Mouse (Mus musculus): Measurements from ENCODE around the gene Zbtb39. TPM values are rescaled to one million over a fixed set of nuclear protein-coding genes. Genes with fewer than 3 reads are reported as not detected.
"Not testable (repeated sequence)": the region's sequence is repeated elsewhere in the genome, so short reads cannot be mapped to it uniquely, and the experiment has no call there.

Gene Zbtb39
- polyA plus RNA-seq, 1 experiment from 2014 or later, result 7.6 TPM

- 76% methylated on average over 9 of the region's 9 CpGs for WGBS
- no peak for ATAC-seq (ENCODE audit: low FRiP score)
Measured at GRCm38 (mm10) chr10:127759181-127760110, 20.1 kb downstream of the Zbtb39 start, which contains the start of the genes Rdh1 and Rdh16f1. Gene Rdh1 (plus strand): TSS chr10:127759721. Gene Rdh16f1 (plus strand): TSS chr10:127759787.

GRCm38 (mm10) chr10:127762926-127763325, 23.6 kb downstream of the Zbtb39 start:
- not testable (repeated sequence) for H3K27me3 ChIP-seq (ENCODE audit: control insufficient read depth, insufficient read depth, low read length); H3K27ac ChIP-seq (ENCODE audit: low read depth, low read length); H3K9ac ChIP-seq (ENCODE audit: low read length); H3K4me1 ChIP-seq (ENCODE audit: control insufficient read depth, insufficient read depth, low read length); H3K4me3 ChIP-seq (ENCODE audit: low read depth, low read length); DNase-seq (ENCODE audit: low spot score, missing footprints); H3K9me3 ChIP-seq (ENCODE audit: control insufficient read depth, low read length); H3K36me3 ChIP-seq (ENCODE audit: control insufficient read depth, insufficient read depth, low read length); H3K4me2 ChIP-seq; ATAC-seq (ENCODE audit: low FRiP score)
- WGBS, result 89% methylated on average over 10 of the region's 10 CpGs

More at GRCm38 (mm10) chr10:127759181-127760110, 20.1 kb downstream of the Zbtb39 start, which contains the start of the genes Rdh1 and Rdh16f1:
- H3K36me3 ChIP-seq (ENCODE audit: control insufficient read depth, insufficient read depth, low read length), result no peaks in the 10 kb centered on the region
- no peaks in the 10 kb centered on the region for H3K27me3 ChIP-seq (ENCODE audit: control insufficient read depth, insufficient read depth, low read length)
- DNase-seq (ENCODE audit: low spot score, missing footprints), result no peak
- H3K4me1 ChIP-seq (ENCODE audit: control insufficient read depth, insufficient read depth, low read length), result no peaks in the 10 kb centered on the region
- no peak within 1 kb of the TSS for H3K4me3 ChIP-seq (ENCODE audit: low read depth, low read length)
- no peak within 1 kb of the TSS for H3K9ac ChIP-seq (ENCODE audit: low read length)
- no peak within 1 kb of the TSS for H3K27ac ChIP-seq (ENCODE audit: low read depth, low read length)
- no peaks in the 10 kb centered on the region for H3K9me3 ChIP-seq (ENCODE audit: control insufficient read depth, low read length)
- no peak within 1 kb of the TSS for H3K4me2 ChIP-seq

- H3K9ac ChIP-seq (ENCODE audit: low read length), result no peak overlapping the region
- H3K36me3 ChIP-seq (ENCODE audit: control insufficient read depth, insufficient read depth, low read length), result no peaks in the 10 kb centered on the region
- H3K4me3 ChIP-seq (ENCODE audit: low read depth, low read length), result no peak overlapping the region
- WGBS, result 71% methylated on average over 12 of the region's 12 CpGs
- no peak overlapping the region for H3K27ac ChIP-seq (ENCODE audit: low read depth, low read length)
- DNase-seq (ENCODE audit: low spot score, missing footprints) (no peak), ATAC-seq (ENCODE audit: low FRiP score) (no peak)
- H3K4me2 ChIP-seq, result no peak overlapping the region
- no peaks in the 10 kb centered on the region for H3K4me1 ChIP-seq (ENCODE audit: control insufficient read depth, insufficient read depth, low read length)
- no peaks in the 10 kb centered on the region for H3K9me3 ChIP-seq (ENCODE audit: control insufficient read depth, low read length)
- no peaks in the 10 kb centered on the region for H3K27me3 ChIP-seq (ENCODE audit: control insufficient read depth, insufficient read depth, low read length)
Measured at GRCm38 (mm10) chr10:127763914-127764680, 24.8 kb downstream of the Zbtb39 start.

- no peak overlapping the region for H3K27ac ChIP-seq (ENCODE audit: low read depth, low read length)
- WGBS, result 83% methylated on average over 1 of the region's 1 CpGs
- H3K9me3 ChIP-seq (ENCODE audit: control insufficient read depth, low read length), result no peaks in the 10 kb centered on the region
- ATAC-seq (ENCODE audit: low FRiP score) (no peak), DNase-seq (ENCODE audit: low spot score, missing footprints) (no peak)
- H3K36me3 ChIP-seq (ENCODE audit: control insufficient read depth, insufficient read depth, low read length), result no peaks in the 10 kb centered on the region
- H3K27me3 ChIP-seq (ENCODE audit: control insufficient read depth, insufficient read depth, low read length), result no peaks in the 10 kb centered on the region
- no peaks in the 10 kb centered on the region for H3K4me1 ChIP-seq (ENCODE audit: control insufficient read depth, insufficient read depth, low read length)
- no peak overlapping the region for H3K4me2 ChIP-seq
- no peak overlapping the region for H3K9ac ChIP-seq (ENCODE audit: low read length)
- H3K4me3 ChIP-seq (ENCODE audit: low read depth, low read length), result no peak overlapping the region
Measured at GRCm38 (mm10) chr10:127766564-127766963, 27.2 kb downstream of the Zbtb39 start.

GRCm38 (mm10) chr10:127776011-127776410, 36.7 kb downstream of the Zbtb39 start, which contains the start of gene Rdh9:
Gene Rdh9 (plus strand): TSS chr10:127776386.
- no peak within 1 kb of the TSS for H3K9ac ChIP-seq (ENCODE audit: low read length)
- no peaks in the 10 kb centered on the region for H3K27me3 ChIP-seq (ENCODE audit: control insufficient read depth, insufficient read depth, low read length)
- 79% methylated on average over 2 of the region's 2 CpGs for WGBS
- H3K27ac ChIP-seq (ENCODE audit: low read depth, low read length), result no peak within 1 kb of the TSS
- H3K4me3 ChIP-seq (ENCODE audit: low read depth, low read length), result no peak within 1 kb of the TSS
- H3K36me3 ChIP-seq (ENCODE audit: control insufficient read depth, insufficient read depth, low read length), result no peaks in the 10 kb centered on the region
- no peak for ATAC-seq (ENCODE audit: low FRiP score)
- H3K4me1 ChIP-seq (ENCODE audit: control insufficient read depth, insufficient read depth, low read length), result no peaks in the 10 kb centered on the region
- no peak within 1 kb of the TSS for H3K4me2 ChIP-seq
- H3K9me3 ChIP-seq (ENCODE audit: control insufficient read depth, low read length), result no peaks in the 10 kb centered on the region
- no peak for DNase-seq (ENCODE audit: low spot score, missing footprints)

GRCm38 (mm10) chr10:127782321-127782720, 43.0 kb downstream of the Zbtb39 start:
- 96% methylated on average over 17 of the region's 17 CpGs for WGBS
- not testable (repeated sequence) for H3K4me1 ChIP-seq (ENCODE audit: control insufficient read depth, insufficient read depth, low read length); H3K9ac ChIP-seq (ENCODE audit: low read length); H3K27me3 ChIP-seq (ENCODE audit: control insufficient read depth, insufficient read depth, low read length); H3K27ac ChIP-seq (ENCODE audit: low read depth, low read length); H3K4me2 ChIP-seq; ATAC-seq (ENCODE audit: low FRiP score); DNase-seq (ENCODE audit: low spot score, missing footprints); H3K4me3 ChIP-seq (ENCODE audit: low read depth, low read length); H3K36me3 ChIP-seq (ENCODE audit: control insufficient read depth, insufficient read depth, low read length); H3K9me3 ChIP-seq (ENCODE audit: control insufficient read depth, low read length)

- WGBS, result 85% methylated on average over 1 of the region's 1 CpGs
- H3K4me1 ChIP-seq (ENCODE audit: control insufficient read depth, insufficient read depth, low read length), result not testable (repeated sequence)
Measured at GRCm38 (mm10) chr10:127785411-127785810, 46.1 kb downstream of the Zbtb39 start.

More at GRCm38 (mm10) chr10:127785411-127785810, 46.1 kb downstream of the Zbtb39 start:
- not testable (repeated sequence) for H3K9me3 ChIP-seq (ENCODE audit: control insufficient read depth, low read length); H3K27me3 ChIP-seq (ENCODE audit: control insufficient read depth, insufficient read depth, low read length); H3K9ac ChIP-seq (ENCODE audit: low read length); DNase-seq (ENCODE audit: low spot score, missing footprints); ATAC-seq (ENCODE audit: low FRiP score); H3K27ac ChIP-seq (ENCODE audit: low read depth, low read length); H3K4me3 ChIP-seq (ENCODE audit: low read depth, low read length); H3K4me2 ChIP-seq; H3K36me3 ChIP-seq (ENCODE audit: control insufficient read depth, insufficient read depth, low read length)
